Mouse (Mus musculus) ovary, postnatal 10 days (tissue): Measurements from ENCODE around the gene Traip.

Source experiments
- DNase-seq: peaks from one replicate; pipeline ENCODE4 v3.0.0; 2022; ENCODE audit warnings: low spot score

Gene Traip

GRCm38 (mm10) chr9:107934146-107934545, 15.8 kb upstream of the Traip start:
- DNase-seq = no peak

GRCm38 (mm10) chr9:107935374-107935773, 14.6 kb upstream of the Traip start, which contains the start of gene Camkv:
TSS of gene Camkv (plus strand) at chr9:107935674.
- no peak for DNase-seq

DNA sequence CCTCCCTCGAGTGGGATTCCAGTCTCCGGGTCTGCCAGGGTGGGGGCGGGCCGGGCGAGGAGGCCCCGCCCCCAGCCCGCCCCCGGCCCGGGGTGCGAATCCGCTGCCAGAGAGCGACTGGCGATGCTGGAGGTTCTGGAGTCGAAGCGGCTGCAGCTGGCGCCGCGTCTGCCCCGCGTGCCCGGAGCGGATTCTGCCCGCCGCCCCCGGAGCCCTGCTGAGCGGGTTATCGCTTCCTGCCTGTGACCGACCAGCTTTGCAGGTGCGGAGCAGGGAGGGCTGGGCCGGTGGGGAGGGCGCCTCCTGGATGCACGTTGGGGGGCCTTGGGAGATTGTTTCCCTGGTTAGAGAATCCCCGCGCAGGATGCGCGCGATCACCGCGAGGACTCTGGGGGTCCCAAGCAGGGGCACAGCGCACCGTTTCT, 14.1 kb upstream of the Traip start:
- DNase-seq = no peak

DNA sequence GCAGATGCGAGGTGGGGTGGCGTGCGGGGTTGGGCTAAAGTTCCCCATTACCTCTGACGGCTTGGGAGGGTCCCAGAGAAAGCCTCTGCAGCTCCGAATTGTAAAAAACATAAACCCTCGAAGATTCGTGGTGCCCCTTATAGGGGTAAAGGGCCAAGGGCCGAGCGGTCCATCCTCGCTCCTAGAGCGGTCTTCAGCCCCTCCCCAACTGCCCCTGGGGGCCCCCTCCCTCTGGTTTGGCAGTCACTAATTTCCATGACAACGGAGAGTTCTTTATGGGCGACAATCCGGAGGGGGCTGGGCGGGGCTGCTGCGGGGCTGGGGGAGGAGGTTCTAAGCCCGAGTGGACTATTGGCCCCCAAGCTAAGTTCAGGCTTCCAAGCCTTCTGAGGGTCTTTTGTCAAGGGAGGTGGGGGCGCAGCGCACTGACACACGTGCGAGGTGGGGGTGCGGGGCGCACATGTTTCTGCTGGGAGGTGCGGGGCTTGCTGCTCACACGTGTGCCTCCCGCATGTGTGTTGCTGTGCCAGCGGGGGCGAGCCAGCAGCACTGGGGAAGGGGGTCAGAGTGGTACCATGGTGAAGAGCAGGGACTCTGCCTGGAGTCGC, 13.6 kb upstream of the Traip start:
- no peak for DNase-seq

- DNase-seq = no peak
Measured at GRCm38 (mm10) chr9:107936831-107937230, 13.1 kb upstream of the Traip start.

GRCm38 (mm10) chr9:107947241-107948194, 2.4 kb upstream of the Traip start:
- DNase-seq = no peak

DNA sequence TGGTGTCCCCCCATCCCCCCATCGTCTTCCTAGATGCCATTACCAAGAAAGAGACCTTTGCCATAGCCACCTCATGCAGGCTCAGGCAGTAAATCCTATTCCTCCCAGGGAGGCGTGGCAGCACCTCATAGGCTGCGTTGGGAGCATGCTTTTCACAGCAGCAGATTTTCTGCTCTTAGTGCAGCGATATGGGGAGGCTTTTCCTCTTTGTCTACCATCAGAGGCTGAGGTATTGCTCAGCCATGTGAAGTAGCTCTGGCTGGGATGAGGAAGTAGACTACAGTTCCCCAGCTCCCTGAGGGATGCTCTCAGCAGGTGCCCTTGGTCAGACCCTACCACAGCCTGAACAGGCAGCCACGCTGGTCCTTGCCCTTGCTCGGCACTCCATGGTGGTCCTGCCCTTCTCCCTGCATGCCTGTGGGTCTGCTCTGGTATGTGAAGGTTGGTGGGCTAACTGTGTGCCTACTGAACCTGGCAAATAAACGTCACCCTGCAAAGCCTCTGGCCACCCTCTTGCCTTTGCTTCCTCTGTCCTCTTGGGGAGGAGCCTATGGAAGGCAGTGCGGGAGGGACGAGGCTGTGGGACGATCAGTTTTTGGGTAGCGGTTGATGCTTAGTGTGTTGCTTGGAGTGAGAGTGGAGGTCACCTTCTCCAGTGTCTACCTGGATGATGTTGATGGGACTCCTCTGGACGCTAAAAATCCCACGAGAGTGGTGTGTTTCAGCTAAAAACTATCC, 583 bp upstream of the Traip start:
- no peak for DNase-seq

DNA sequence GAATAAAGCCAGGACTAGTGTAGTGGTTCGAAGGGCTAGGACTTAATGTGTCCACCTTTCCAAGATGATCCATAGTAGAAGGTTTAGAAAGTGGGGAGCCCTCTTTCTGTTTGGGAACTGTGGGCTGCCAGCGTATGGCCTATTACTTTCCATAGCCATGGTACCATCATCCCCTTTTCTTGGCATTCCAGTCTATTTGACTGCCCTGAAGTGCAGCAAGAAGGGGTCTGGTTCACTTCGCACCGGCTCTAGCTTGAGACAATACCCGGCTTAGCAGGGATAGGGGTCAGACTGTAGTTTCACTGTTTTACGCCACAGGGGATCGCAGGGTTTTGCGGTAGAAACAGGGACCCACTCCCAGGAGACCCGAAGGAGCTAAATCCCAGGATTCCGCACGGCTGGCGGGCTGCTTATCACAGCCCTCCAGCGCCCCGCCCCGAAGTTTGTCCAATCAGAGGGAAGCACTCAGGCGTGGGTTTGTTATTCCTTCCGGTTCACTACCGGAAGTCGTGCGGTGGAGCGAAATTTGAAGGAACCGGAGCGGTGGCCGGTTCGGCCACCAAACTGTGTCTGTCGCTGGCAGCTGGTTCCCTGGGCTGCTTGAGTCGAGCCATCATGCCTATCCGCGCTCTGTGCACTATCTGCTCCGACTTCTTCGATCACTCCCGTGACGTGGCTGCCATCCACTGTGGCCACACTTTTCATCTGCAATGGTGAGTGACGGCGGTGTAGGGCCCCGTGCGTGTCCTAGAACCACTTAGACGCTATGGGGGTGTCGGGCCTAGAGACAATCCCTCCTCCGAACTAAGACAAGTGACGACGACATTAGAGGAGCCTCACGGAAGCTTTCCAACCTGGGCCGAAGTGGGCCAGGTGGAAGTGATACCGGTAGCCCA, 772 bp downstream of the Traip start:
- DNase-seq = peak; percentile 67

DNA sequence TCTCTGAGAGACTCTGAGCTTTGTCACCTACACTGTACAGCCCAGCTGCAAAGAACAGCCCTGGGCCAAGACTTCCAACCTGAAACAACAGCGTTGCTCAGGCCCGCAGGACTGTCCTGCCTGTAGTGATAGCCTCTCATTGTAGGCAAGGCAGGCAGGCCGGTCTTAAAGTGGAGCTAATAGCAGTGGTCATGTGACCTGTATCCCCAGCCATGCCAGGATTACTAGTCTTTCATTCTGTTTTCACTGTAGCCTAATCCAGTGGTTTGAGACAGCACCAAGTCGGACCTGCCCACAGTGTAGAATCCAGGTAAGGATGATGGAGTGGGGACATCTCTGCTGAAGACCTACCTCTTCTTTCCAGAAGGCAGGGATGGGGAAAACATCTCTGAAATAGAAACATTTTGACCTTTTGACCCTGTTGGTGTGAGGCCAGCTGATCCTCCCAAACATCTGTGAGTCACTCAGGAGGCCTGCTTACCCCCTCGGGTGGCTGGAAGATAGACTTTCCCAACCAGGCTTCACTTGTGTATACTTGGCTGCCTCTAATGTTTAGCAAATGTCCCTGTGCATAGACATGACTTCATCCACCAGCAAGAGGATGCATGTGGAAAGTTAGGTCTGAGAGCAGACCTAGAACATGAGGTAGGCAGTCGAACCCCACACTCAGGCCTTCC, 5.8 kb downstream of the Traip start:
- DNase-seq = no peak

GRCm38 (mm10) chr9:107957141-107957540, 7.2 kb downstream of the Traip start:
- no peak for DNase-seq

DNA sequence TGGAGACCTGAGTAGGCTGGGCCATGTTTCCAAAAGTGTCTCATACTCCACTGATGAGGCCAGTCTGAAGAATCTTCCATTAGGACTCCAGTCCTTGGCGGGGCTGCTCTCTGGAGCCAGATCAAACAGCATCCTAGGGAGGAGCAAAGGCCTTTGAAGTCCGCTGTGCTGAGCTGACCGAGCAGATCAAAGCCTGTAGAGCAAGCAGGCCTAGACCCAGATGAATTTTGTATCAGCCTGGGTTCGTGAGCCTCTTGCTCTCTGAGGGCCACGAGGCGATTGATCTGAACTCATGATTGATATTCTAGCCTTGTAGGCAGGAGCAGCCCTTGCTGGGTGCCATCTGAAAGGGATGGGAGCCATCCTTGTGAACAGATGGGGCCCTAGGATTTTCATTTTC, 10.0 kb downstream of the Traip start:
- no peak for DNase-seq

- DNase-seq = no peak
Measured at GRCm38 (mm10) chr9:107960928-107961327, 11.0 kb downstream of the Traip start.

DNA sequence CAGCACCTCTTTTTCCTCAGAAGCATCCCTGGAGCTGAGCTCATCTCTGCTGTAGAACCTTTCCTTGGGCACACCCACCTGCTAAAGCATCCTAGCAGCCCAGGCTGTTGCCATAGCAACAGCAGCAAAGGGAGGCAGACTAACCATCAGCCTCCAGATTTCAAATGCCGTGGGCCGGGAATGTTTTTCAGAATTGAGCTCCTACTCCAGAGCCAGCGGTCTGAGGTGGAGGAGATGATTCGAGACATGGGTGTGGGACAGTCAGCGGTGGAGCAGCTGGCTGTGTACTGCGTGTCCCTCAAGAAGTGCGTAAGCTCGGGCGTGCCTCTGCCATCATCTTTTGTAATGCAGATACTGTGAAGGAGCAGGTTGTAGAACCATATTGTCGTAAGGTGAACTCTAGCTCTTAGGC, 11.4 kb downstream of the Traip start:
- DNase-seq = no peak

GRCm38 (mm10) chr9:107961881-107962280, 11.9 kb downstream of the Traip start:
- DNase-seq = no peak

DNA sequence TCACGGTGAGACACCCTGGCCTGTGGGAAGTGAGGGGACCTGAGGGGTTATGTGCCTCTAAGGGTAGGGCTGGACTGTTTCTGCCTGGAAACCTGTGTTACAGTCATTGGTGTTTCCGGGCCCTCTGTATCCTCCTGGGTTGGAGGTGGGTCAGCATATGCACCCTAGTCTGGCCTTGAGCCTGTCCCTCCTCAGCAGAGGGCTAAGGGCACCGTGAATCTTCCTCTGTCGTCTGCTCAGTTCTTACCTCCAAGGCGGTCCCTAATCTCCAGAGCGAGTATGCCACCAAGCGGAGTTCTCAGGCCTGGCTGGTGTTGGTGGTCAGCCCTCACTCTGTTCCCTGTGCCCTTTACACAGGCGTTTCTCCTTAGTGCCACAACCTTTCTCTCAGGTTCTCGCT, 13.0 kb downstream of the Traip start:
- no peak for DNase-seq

GRCm38 (mm10) chr9:107963700-107964099, 13.8 kb downstream of the Traip start:
- peak; percentile 53 for DNase-seq

- DNase-seq = no peak
Measured at GRCm38 (mm10) chr9:107964681-107965080, 14.7 kb downstream of the Traip start.

- DNase-seq = no peak
Measured at GRCm38 (mm10) chr9:107966676-107967075, 16.7 kb downstream of the Traip start.

DNA sequence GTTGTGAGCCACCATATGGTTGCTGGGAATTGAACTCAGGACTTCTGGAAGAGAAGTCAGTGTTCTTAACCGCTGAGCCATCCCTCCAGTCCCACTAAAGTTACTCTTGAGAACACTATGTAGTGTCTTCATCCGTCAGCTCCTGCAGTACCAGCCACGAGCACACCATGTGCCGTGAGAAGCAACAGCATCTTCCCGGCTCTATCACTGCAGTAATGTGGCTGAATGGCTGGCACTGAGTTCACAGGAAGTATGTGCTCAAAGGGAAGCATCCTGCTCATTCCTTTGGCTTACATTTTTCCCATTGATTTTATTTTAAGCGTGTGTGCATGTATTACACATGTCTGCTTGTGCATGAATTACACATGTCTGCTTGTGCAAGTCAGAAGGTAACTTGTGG, 17.5 kb downstream of the Traip start:
- no peak for DNase-seq

DNA sequence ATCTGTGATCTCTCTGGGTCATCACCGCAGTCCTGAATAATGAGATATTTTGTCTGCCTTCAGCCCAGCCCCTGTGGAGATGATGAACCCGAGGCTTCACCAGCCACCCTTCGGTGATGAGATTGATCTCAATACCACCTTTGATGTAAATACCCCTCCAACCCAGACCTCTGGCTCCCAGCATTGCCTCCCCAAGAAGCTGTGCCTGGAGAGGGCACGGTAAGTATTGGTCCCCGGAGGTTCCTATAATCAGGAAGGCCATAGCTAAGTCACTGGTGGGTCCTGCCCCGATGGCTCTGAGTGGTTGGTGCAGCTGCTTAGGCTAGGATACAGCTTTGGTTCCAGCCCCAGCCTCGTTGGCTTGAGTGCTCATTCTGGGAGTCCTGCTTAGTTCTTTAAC, 18.6 kb downstream of the Traip start:
- DNase-seq = no peak

- no peak for DNase-seq
Measured at GRCm38 (mm10) chr9:107970311-107970710, 20.4 kb downstream of the Traip start.
